Mouse (Mus musculus) mammary gland, adult 2 months (tissue): ENCODE measurements around the gene Grin2d. TPM values are rescaled to one million over a fixed set of nuclear protein-coding genes. Genes with fewer than 3 reads are reported as not detected.

Experiments used
- polyA plus RNA-seq: library from polyadenylated mRNA; depleted of rRNA; stranded (reverse); fragments of >200 nt; gene quantifications from 2 replicates; pipeline ENCODE4 v1.2.3, GENCODE M21; 2012; ENCODE audit warnings: low replicate concordance; rRNA removed

Gene Grin2d
- polyA plus RNA-seq, result 1.3 and 3.6 TPM in 2 replicates

DNA sequence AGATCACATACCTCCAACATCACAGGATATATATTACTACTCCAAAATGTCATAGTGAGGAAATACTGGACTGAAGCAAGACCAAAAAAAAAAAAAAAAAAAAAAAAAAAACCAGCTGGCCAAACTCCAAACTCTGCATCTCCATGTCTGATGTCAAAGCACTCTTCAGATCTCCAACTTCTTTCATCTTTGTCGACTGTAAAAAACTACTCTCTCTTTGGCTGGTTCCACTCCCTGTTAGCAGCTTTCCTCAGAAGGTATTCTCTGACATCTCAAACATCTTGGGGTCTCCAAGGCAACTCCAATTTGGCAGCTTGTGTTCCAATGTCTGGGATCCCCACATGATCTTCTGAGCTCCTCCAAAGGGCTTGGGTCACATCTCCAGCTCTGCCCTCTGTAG, at the start of gene Grin2d:
TSS of gene Grin2d (minus strand) at position 101 of the 400 bp plus-strand sequence.

GRCm38 (mm10) chr7:45923762-45924428, 45.7 kb upstream of the Grin2d start, which contains the start of gene Ccdc114:
Gene Ccdc114 (plus strand): TSS chr7:45924072.

GRCm38 (mm10) chr7:45921242-45921621, 43.1 kb upstream of the Grin2d start, which contains the start of gene Emp3:
Gene Emp3 (minus strand): TSS chr7:45921404.

DNA sequence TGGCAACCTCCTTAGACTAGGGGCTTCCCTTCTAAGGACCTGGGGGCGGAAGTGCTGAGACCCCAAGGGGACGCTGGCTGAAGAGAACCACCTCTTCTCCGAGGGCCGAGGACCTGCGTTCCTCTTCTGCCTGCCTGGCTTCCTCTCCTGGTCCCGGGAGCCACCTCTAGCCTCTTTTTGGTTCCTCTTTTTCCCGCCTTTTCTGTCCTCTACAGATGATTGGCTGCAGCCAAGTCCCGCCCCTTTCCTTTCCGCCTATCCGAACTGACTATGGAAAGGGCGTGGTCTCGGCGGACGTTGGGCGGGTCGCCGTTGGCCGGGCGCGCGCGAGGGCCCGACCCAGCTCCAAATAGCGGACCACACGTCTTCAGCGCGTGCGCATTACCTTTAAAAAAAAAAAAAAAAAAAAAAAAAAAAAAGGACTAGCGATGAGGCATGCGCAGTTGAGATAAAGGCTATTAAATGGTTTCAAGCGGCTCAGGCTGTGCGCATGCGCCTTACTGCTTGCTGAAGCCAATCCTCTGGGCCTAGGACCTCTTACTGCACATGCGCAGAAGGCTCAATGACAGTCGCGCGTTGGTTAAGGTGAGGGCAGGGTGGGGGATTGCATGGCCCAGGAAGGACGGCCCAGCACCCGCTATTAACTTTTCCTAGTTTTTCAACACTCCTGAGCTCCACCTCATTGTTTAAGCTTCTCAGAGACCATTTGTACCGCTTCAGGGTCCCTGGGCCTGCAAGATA, 18.5 kb upstream of the Grin2d start, which contains the start of the genes Syngr4 and Tmem143:
TSS of gene Syngr4 (minus strand) at position 198 of the 741 bp plus-strand sequence.
TSS of gene Tmem143 (plus strand) at position 425 of the 741 bp plus-strand sequence.

GRCm38 (mm10) chr7:45872624-45873023, 5.6 kb downstream of the Grin2d start, which contains the start of gene Kdelr1:
Gene Kdelr1 (plus strand): TSS chr7:45872772.

GRCm38 (mm10) chr7:45830427-45831127, 47.6 kb downstream of the Grin2d start, which contains the start of gene Grwd1:
Gene Grwd1 (minus strand): TSS chr7:45830944.

DNA sequence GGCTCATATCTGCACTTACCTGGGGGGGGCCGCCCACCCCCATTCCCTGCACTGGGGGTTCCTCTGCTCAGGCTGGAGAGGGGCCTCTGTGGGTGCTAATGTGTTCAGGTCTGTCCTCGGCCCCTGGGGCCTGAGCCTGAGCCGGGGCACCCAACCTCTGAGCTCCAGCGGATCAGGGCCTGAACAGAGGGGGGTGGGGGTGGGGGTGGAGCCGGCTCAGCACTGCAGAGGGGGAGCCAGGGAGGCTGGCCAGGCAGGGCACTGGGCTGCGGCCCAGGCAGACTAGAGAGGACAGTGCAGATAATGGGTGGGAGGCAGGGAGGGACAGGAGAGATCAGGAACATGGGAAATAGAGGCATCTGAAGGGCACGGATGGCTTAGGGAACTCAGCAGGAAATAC, 53.6 kb downstream of the Grin2d start, which contains the start of gene Kcnj14:
TSS of gene Kcnj14 (minus strand) at position 185 of the 400 bp plus-strand sequence.

GRCm38 (mm10) chr7:45813787-45814779, 64.1 kb downstream of the Grin2d start, which contains the start of gene Cyth2:
Gene Cyth2 (minus strand): TSS chr7:45814581.

GRCm38 (mm10) chr7:45784524-45785372, 93.4 kb downstream of the Grin2d start, which contains the start of gene Sult2b1:
Gene Sult2b1 (minus strand): TSS chr7:45784669.

GRCm38 (mm10) chr7:45783511-45784091, 94.6 kb downstream of the Grin2d start, which contains the start of gene Lmtk3:
Gene Lmtk3 (plus strand): TSS chr7:45783738.

Other genes starting within 250 kb of the Grin2d start
- gene Mamstr, start 238.4 kb downstream of the Grin2d start, polyA plus RNA-seq, result 5.6 and 22.3 TPM in 2 replicates
- gene Fut2, start 212.0 kb downstream of the Grin2d start, polyA plus RNA-seq, result 0.16 and 1.4 TPM in 2 replicates
- gene Ntn5, start 194.4 kb downstream of the Grin2d start, polyA plus RNA-seq, result 0.72 and 2.4 TPM in 2 replicates
- 0.72 and 0.76 TPM in 2 replicates for gene Sec1, start 184.0 kb downstream of the Grin2d start, polyA plus RNA-seq
- gene Car11, start 178.5 kb downstream of the Grin2d start, polyA plus RNA-seq, result 14.2 and 17.5 TPM in 2 replicates
- 57.0 and 110 TPM in 2 replicates for gene Dbp, start 173.3 kb downstream of the Grin2d start, polyA plus RNA-seq
- 1,150 and 1,812 TPM in 2 replicates for gene Rpl18, start 162.9 kb downstream of the Grin2d start, polyA plus RNA-seq
- gene Sphk2, start 160.4 kb downstream of the Grin2d start, polyA plus RNA-seq, result 50.2 and 90.3 TPM in 2 replicates
- gene Fam83e, start 157.2 kb downstream of the Grin2d start, polyA plus RNA-seq, result 1.9 and 3.4 TPM in 2 replicates
- gene Spaca4, start 152.6 kb downstream of the Grin2d start, polyA plus RNA-seq, result 0.29 and 0.37 TPM in 2 replicates
- 3.9 and 7.3 TPM in 2 replicates for gene Lmtk3, start 94.6 kb downstream of the Grin2d start, polyA plus RNA-seq
- 2.4 and 4.2 TPM in 2 replicates for gene Sult2b1, start 93.7 kb downstream of the Grin2d start, polyA plus RNA-seq
- gene Cyth2, start 63.8 kb downstream of the Grin2d start, polyA plus RNA-seq, result 30.1 and 42.3 TPM in 2 replicates
- 4.8 and 9.6 TPM in 2 replicates for gene Kcnj14, start 53.6 kb downstream of the Grin2d start, polyA plus RNA-seq
- gene Grwd1, start 47.4 kb downstream of the Grin2d start, polyA plus RNA-seq, result 14.9 and 20.4 TPM in 2 replicates
- 193 and 506 TPM in 2 replicates for gene Kdelr1, start 5.6 kb downstream of the Grin2d start, polyA plus RNA-seq
- gene Syngr4, start 18.3 kb upstream of the Grin2d start, polyA plus RNA-seq, result 0.26 TPM in 1 of 2 replicates, not detected in the other
- gene Tmem143, start 18.6 kb upstream of the Grin2d start, polyA plus RNA-seq, result 138 and 156 TPM in 2 replicates
- gene Emp3, start 43.0 kb upstream of the Grin2d start, polyA plus RNA-seq, result 335 and 341 TPM in 2 replicates
- 2.7 and 4.8 TPM in 2 replicates for gene Ccdc114, start 45.7 kb upstream of the Grin2d start, polyA plus RNA-seq
- gene Abcc6, start 151.9 kb upstream of the Grin2d start, polyA plus RNA-seq, result 0.24 and 0.51 TPM in 2 replicates
- 30.0 and 41.1 TPM in 2 replicates for gene Nomo1, start 155.3 kb upstream of the Grin2d start, polyA plus RNA-seq
- gene Kcnj11, start 222.4 kb upstream of the Grin2d start, polyA plus RNA-seq, result 5.0 and 56.5 TPM in 2 replicates